Mouse (Mus musculus): Measurements from ENCODE around the gene Ccdc88b.

Ccdc88b gene

DNA sequence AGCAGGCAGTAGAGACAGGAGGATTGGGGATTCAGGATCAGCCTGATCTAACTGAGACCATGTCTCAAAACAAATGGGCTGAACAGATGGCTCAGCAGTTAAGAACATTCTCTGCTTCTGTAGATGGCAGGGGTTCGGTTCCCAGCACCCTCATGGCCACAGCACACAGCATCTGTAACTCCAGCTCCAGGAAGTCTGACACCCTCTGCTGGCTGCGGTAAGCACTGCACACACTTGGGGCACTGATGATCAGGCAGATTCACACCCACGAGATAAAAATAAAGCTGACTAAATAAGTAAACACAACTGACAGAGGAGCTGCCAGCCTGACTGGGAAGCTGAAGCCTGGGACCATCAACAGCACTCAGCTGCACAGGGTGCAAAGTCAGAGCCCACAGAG is 43.1 kb downstream of the Ccdc88b start:
- TF ChIP-seq GATA4 (IDR thresholded peaks at IDR 0.05; ENCODE audit: insufficient replicate concordance, low read length) = no peak

DNA sequence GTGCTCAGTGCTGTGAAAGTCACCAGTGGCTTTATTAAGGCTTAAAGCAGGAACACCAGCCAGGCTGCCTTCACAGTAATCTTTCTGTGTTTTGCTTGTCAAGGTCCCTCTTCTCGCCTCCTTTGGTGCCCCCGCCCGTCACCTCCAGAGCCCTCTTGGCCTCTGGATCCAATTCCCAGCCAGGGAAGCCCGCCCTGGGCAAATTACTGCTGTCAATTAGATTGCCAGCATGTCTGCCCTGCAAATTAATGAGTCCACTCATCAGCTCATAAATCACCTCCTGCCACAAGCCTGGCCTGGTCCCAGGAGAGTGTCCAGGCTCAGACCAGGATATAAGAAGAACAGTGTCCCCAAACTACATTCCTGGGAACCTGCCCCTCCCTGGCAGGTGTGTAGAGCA is 43.6 kb downstream of the Ccdc88b start:
- no peak for TF ChIP-seq GATA4 (IDR thresholded peaks at IDR 0.05; ENCODE audit: insufficient replicate concordance, low read length)

Measured in liver, adult (tissue).